Mouse (Mus musculus) layer of hippocampus, adult 9-11 months (tissue): ENCODE measurements around the gene Prkar1b.
A peak's percentile ranks its signal among the peaks of the same experiment; 100 is the strongest.

ENCODE experiments used
- DNase-seq: peaks from one replicate; pipeline ENCODE4 v3.0.0; 2022

The Prkar1b gene

DNA sequence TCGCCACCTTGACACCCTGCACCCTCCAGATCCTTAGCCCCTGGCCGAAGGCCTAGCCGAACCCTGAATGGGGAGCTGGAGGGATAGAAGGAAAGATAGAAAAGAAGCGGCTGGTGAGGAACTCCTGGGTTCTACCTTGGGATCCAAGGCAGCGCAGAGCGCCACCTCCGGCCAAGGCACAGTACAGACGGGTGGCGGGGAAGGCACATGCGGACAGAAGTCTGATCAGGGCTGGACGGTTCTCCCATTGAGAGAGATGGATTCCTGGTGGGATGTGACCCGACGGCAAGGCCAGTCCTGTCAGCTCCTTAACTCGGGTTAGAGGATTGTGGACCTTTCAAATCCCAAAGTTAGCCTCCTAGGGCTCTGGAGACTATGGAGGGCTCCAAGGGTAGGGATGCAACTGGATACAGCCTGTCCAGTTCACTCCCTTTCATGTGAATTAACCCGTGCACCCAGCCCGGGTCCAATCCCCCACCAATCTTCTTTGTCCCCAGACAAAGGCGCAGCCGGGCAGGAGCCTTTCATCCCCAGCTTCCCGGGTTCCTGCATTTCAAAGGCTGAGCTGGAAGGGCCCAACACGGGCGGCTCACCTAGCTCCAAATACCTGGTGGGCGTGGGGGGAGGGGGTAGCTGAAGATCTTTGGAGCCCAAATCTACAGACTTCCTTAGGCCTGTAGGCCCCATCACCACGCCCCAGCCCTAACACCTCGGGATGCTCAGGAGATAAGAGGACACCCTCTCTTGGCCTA is 153.3 kb downstream of the Prkar1b start:
- no peak for DNase-seq

DNA sequence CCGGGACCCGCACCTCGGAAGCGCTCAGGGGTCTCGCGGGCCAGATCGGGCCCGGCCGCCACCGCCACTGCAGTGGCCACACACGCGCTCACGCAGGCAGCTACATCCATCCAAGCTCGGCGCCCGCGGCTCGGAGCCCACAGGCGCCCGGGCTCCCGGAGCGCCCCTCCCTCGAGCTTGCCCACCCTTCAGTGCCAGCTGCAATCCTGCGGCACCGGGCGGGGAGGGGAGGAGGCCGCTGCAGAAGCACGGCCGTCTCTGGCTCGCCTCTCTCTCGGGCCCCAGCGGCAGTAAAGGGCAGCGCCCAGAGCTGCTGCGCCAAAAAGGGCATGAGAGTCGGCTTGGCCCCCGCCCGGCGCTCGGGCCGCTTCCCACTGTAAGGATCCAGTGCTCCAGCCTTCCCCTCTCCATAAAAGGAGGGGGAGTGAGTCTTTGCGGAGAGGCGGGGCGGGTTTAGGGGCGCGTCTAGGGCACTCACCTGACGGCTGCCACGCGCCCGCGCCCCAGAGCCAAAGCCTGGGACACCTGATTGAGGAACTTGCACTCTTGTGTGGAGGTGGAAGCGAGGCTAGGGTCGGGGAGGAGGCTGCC is 154.0 kb downstream of the Prkar1b start:
- peak; percentile 81 for DNase-seq

DNA sequence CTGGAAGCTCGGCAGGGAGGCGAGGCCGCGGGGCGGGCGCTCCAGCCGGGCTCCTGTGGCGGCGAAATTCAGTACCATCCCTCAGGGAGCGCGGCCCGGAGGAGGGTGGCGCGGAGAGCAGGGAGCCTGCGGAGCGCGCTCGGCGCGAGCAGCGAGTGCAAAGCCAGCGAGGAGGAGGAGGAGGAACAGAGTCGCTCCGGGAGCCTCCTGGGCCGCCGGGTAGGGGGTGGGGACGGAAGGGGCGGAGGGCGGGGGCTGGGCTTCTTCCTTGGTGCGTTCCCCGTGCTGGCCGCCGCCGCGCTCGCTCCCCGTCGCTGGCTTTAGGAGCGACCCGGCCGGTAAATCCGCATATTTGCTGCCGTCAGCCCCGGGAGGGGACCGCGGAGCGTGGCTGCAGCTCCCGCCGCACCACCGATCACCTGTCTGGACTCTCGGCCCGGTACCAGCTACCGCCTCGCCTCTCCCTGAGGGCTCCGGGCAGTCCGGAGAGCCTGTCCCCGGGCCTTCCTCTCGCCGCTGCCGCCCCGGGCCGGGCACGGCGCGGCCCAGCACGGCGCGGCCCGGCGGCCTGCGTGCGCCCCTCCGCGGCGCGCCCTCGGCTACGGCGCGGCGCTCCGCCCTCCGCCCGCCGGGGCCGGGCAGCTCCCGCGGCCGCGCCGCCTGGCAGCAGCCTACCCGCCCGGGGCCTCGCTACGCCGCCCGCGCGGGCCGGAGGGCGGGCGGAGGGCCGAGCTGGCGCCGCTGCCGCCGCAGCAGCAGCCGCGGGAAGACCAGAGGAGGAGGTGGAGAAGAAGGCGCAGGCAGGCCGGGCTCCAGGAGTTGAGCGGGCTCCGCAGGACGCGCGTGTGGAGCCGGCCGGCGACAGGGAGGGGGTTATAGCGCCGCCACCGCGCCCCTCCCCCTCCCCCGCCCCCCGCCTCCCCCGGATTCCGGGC is 154.7 kb downstream of the Prkar1b start:
- DNase-seq = peak; percentile 78

DNA sequence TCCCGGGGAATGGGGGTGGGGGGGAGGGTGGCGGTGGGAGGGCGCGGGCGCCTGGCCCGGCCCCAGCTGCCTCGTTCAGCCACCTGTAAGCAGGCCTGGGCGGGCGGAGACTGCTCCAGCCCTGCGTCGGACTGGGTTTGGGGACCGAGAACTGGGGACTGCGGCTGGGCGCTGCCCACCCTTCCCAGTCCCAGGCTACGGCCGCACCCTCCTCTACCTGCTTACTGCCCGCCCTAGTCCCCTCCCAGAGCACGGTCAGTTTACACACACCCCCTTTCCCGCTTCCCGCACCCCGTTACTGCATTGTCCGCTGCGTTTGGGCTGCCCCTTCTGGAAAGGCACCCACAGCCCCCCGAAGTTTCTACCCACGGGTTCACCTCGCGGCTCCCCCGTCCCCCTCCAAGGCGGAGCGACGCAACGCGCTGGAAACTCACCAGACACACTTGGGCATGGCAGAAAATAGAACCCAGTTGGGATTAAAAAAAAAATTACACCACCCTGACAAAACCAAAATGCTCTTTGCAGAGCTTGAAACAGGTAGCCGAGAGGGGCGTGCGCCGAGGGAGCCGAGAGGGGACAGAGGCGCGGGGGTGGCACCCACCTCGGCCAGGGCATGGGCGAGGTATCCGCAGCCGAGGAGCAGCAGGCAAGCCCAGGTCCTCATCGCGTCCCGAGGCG is 155.6 kb downstream of the Prkar1b start:
- DNase-seq = no peak

DNA sequence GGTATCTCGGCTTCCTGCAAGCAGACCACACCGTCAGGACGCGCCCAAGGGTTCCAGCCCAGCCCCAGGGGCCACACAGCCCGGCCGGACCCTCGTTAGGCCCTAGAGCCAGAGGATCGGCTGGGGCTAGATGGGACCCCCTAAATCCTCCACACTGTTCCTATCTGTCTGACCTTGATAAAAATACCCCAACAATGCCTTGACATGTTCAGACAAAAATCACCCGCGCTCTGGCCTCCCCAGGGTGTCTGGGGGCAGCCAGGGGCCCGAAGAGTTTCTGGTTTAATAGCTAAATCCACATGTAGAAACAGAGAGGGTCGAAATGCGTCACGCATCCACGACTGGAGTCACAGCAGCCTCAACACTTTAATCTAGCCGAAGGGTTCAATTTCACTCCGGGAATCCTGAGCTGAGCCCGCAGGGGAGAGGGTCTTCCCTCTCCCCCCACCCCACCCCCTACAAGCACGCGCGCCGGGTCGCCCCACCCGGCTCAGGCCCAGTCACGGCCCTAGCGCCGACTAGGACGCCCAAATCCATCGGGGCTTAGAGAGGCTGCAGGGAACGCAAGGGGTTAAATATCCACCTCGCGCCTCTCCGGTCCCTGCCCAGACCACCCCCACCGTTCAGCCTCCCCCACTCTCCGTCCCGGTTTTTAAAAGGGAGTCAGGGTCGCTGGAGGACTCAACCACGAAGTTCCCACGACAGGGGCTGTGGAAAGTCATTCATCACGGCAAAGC is 156.3 kb downstream of the Prkar1b start:
- DNase-seq = no peak

DNA sequence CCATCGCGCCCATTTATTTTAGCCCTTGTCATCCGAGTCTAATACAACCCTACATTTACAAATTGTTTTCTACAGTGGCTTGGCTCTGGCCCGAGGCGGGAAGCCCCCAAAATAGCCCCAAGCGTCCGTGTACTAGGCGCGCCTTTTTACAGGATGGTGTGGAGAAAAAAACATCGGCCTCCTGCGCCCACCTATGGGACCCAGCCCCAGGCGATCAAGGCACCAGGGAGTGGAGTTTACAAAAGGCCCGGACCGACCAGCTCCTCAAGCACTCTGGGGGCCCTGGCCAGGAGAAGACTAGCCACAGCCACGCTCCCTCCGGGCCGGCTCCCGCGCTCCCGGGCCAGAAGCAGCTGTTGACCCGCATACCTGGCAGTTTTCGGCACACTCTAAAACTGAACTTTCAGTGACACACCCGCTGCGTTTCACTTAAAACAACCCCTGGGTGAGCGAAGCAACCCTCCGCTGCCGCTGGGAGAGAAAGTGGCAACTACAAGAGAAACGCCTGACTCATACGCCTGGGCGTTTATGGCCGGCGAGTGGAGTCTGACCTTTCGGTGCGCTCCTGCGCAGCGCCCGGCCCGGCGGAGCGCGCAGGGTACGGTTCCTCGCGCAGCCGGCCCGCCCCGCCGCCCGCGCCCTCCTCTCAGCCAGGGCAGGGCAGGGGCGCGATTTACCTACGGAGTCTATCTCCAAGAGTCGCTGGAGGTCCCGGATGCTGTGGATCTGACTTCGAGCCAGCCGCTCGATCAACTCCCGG is 157.0 kb downstream of the Prkar1b start:
- DNase-seq = no peak

DNA sequence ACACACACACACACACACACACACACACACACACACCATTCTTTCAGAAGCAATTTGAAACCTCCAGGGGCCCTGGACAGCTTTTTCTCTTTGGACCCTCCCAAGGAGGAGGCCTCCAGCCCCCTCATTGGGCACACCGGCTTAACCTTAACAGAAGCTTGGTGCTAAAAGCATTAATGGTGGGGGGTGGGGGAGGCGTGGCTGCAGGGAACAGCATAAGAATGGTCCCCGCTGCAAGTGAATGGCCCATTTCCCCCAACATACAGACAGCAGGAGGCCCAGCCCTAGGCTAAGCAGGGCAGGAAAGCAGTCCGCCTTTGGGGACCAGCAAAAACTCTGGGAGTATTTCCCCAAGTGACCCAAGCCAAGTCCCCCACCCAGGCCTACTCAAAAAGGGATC is 158.1 kb downstream of the Prkar1b start:
- no peak for DNase-seq

DNA sequence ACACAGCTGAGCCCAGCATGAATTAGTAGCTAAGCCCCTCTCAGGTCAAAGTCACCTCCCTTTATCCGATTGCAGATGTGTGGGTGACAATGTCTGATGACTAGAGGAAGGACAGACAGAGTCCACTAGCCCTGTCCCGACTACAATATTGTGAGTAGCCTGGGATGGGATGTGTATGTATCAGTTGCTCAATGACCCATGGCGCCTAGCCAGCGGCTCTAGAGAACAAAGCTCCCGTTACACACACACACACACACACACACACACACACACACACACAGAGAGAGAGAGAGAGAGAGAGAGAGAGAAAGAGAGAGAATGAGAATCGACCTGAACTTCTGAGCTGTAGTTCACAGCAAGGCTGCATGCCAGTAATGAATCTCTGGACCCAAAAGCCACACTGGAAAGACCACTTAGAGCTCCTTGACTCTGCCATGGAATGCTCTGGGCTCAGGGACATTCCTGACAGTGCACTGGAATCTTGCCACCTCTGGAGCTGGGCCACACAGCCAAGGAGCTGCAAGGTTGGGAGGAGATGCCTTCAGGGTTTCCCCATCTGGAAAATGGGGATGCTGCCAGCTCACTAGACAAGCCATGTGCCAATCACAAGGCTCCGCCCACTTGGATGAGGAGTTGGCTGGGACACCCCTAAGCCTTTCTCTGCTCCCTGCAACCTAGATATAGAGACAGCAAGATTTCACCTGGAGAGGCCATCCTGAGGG is 159.0 kb downstream of the Prkar1b start:
- DNase-seq = no peak

DNA sequence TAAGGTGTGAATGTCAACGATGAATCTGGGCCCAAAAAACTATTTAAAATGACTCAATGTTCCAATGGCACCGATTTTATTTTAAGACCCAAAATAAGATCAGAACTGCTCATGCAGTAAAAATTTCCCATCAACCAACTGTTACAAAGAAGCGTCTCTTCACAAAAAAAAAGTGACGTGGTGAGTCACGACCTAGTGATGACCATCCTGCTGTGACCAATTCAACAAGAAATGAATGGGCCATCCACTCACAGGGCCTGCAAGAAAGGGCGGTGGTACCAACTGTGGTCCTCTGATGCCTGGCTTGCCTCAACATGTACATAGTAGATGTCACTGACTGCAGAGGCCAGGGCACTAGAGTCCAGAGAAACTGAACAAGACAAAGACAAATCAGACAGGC is 160.2 kb downstream of the Prkar1b start:
- DNase-seq = no peak

DNA sequence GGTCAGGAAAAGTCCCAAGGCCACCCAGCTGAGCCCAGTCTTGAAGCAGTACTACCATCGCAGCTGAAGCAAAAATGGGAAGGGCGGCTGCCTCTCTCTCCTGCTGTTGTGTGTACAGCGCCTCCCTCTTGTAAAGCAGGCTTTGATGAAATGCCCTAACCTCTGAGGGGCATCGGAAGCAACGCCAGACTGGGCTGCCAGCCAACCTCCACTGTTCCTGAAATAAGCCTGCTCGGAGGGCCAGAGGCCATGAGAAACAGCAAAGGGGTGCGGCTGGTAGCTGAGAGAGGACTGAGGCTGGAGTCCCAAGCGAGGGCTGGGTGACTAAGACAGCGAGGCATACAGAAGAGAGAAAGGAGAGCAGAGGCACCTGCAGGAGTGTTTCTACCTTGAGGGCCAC is 161.0 kb downstream of the Prkar1b start:
- no peak for DNase-seq

DNA sequence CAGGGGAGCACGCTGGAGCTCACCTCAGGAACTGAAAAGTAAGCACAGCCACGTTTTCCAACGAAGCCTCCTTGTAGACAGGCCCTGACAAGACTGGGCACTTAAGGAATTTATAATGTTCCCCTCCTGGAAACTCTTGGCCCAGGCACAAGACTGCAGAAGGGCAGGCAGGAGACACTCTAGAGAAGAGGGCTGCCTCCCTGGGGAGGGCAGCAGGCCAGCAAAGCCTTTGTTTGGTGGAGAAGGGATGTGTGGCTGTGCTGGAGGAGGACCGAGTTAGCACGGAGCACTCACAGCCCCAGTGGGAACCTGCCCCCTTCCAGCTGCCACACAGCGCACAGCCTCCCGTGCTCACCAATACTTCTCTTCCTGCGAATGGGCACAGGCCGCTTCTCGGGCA is 161.8 kb downstream of the Prkar1b start:
- DNase-seq = no peak

DNA sequence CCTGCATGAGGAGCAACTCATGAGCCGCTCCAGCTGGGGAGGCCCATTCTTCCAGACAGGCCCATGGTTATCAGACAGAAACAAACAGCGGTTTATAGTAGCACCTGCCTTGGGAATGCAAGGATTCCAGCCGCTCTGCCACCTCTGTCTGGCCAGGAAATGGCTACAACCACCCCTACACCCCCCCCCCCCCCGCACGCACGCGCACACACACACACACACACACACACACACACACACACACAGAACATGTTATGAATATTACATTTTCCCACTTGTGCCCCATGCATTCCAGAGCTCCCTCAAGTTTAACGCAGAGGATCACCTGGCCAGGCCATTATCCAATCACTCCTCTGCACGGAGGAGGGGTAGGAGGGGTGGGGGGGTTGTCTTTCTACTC is 167.9 kb downstream of the Prkar1b start:
- no peak for DNase-seq

DNA sequence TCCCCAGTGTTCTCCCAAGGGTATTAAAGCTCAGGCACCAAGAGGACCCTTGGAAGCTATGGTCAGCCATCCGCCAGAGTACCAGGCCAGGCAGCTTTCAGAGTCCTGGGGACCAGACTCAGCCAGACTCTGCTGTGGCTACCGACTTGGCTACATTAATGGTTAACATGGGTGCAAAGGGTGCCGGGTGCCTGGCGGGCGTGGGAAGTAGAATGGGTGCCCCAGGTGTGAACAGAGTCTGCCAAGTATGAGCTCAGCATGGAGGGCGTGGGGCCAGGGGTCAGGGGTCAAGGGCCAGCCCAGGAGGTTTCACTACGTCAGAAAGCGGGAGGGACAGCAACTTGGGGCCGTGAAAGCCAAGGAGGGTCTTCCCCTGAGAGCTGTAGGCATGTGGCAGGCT is 169.2 kb downstream of the Prkar1b start:
- DNase-seq = no peak

DNA sequence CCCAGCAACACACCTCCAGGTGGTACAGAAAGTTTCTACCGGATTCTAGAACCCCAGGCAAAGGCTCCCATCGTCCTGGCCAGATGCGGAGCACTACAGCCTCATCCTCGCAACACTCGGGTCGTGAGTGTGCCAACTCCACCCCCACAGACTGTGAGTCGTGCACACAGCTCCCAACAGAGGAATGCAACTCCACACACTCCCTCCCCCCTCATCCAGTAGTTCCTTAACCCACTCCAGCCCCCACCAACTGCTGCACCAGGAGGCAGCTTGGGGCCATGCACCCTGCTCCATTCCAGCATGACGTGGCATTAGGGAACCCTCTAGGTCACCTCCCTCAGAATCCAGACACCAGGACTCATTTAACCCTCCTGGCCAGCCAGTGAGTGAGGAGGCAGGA is 170.0 kb downstream of the Prkar1b start:
- no peak for DNase-seq

DNA sequence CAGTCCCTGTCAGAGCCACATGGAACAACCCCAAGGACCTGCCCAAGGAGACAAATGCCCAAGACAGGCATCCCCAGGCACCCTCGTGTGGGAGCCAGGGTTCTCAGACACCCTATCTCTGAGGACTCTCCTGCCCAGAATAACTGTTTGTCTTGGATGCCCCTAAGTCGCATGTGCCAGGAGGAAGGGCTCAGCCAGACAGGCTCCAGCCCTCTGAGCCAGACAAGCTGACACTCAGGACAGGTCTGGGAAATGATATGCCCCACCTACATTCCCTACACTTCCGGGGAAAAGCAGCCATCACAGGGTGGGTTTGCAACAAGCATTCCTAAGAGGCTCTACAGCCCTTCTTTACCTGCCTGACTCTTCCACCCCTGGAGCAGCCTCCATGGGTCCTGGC is 172.0 kb downstream of the Prkar1b start:
- no peak for DNase-seq

DNA sequence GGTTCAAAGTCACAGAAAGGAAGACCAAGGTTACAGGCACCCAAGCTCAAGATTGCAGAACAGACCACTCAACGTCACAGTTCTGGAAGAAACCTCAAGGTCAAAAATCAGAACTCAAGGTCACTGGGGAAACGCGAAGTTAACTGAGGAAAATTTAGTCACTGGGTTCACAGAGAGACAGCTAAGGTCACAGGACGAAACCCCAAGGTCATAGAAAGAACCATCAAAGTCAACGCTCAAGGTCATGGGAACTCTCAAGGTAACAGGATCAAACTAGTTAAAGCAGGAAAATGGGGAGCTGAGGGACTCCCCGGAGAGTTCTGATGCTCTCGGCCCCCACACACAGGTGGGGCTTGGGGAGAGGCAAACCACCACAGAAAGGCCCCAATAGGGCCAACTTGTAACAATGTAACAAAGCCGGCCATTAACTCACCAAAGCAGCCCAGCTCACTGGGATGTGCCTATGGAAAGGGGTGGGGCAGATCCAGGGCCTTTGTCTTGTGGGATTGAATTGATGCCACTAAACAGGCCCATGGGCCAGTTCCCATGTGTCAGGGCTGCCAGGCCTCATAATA is 174.8 kb downstream of the Prkar1b start:
- no peak for DNase-seq

DNA sequence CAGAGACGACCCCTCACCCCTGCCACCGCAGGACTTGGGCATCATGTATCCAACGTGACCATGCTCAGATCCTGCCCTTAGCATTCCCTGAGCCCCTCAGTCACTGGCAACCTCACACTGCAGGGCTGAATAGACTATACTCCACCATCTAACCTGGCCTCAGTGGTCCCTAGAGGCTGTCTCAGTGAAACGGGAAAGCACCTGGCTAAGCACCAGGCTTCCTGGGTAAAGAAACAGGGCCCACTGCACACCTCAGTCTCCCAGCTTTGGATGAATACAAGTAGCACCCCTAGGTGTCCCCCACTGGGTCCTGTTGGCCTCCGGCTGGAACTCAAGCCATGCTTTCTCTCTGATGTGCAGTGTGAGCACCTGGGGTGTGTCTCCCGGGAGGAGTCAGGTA is 176.3 kb downstream of the Prkar1b start:
- DNase-seq = no peak

DNA sequence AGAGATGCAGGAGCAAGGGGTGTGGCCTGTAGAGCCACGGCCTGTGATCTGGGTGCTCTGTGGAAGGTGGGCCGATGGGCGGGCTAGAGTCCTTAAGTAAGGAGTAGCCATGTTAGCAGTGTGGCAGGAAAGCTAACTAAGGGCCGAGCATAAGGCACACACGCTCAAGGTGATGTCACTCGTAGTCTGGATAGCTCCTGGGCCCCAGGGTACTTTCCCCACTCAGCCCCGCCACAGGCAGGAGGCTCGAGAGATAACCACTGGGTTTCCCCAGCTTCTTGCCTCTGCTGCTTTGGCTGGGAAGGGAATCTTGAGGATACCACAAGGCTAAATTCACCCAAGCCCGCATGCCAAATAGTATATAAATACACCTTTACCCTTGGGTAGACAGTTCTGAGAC is 178.4 kb downstream of the Prkar1b start:
- no peak for DNase-seq

DNA sequence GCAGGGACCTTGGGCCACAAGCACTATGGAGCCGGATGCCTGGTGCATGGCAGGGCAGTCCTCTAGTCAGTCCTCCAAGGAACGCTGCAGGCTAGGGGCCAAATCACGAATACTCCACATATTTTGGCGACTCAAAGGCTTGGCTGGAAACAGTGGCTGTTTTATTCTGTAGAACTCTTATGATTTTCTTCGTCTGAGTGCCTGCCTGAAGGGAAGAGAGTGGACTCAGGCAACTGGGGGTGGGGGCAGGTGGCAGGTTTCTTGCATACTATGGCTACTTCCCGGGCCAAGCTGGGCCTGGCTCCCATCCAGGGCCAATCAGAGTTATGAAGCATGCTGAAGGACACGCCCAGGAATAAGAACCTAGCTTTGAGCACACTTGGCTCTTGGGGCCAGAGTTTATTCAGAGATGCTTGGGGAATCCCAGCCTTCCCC is 179.7 kb downstream of the Prkar1b start:
- DNase-seq = no peak
